Mouse (Mus musculus): ENCODE data around the gene Slc44a5. TPM values are rescaled to one million over a fixed set of nuclear protein-coding genes. Genes with fewer than 3 reads are reported as not detected.
"Not testable (repeated sequence)": the region's sequence is repeated elsewhere in the genome, so short reads cannot be mapped to it uniquely, and the experiment has no call there.

Slc44a5 gene
- polyA plus RNA-seq, 1 experiment = not detected

DNA sequence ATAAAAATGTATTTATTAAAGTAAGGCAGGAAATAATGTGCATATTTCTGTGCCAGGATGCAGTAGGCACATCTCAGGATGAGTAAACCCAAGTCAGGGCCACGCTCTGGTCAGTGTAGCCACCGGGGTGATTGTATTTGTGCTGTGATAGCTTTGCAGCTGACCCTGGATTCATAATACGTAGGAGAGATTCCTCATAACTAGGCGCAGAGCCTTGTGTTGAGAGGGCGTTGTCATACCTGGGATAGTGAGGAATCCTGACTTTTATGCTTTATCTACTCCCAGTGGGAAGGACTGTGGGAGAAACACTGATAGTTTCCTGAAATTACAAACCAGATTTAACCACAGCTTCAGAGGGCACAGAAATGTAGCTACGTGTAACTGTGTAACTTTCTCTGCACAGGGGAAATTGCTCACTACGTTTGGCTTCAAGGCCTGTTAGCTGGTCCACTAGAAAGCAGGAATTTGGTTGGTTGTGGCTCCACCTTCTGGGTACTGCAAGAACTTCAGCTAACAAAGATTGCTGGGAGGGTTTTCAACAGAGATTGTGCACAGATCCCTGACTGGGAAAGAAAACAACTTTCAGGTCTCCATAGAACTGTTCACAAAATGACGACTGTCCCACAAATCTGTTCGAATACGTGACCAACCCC lies 253.0 kb downstream of the Slc44a5 start:
- H3K27ac ChIP-seq (replicated peaks; ENCODE audit: low read depth, low read length) = no peak overlapping the region
- H3K4me3 ChIP-seq (ENCODE audit: insufficient read depth, low read depth, low read length) = no peak overlapping the region
- H3K4me1 ChIP-seq (ENCODE audit: control insufficient read depth, insufficient read depth, insufficient read length, low read length) = no peaks in the 10 kb centered on the region

DNA sequence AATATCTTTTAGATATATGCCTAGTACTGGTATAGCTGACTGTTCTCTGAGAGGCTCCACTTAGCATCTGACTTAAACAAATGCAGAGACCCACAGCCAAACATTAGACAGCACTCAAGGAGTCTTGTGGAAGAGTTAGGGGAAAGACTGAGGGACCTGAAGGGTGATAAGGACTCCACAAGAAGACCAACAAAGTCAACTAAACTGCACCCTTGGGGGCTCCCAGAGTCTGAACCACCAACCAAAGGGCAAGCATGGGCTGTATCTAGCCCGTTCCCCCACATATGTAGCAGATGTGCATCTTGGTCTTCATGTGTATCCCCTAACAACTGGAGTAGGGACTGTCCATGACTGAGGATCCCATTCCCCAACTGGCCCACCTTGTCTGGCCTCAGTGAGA lies 271.7 kb downstream of the Slc44a5 start:
- no peak overlapping the region for H3K4me3 ChIP-seq (ENCODE audit: insufficient read depth, low read depth, low read length)
- no peak overlapping the region for H3K27ac ChIP-seq (replicated peaks; ENCODE audit: low read depth, low read length)
- no peaks in the 10 kb centered on the region for H3K4me1 ChIP-seq (ENCODE audit: control insufficient read depth, insufficient read depth, insufficient read length, low read length)

DNA sequence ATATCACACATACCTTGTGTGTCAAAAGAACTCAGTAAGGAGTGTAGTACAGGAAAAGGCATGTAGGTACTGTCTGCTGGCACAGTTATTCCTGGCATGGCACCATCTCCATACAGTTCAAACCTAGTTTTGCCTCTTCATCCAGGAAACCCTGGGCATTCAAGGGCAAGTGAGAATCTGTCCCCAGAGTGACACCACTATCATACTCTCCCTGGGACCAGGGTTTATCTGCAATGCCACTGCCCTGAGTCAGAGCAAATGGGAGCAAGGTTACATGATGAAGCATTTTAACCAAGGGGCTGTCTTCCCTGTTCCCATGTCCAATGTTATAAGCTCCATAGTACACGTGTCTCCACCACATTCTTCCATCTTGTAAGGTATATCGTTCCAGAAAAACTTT lies 278.2 kb downstream of the Slc44a5 start:
- Histone ChIP-seq H3K4me3 (ENCODE audit: insufficient read depth, low read depth, low read length) (no peak overlapping the region), H3K4me1 (ENCODE audit: control insufficient read depth, insufficient read depth, insufficient read length, low read length) (no peaks in the 10 kb centered on the region), H3K27ac (replicated peaks; ENCODE audit: low read depth, low read length) (no peak overlapping the region)

- Histone ChIP-seq H3K4me1 (ENCODE audit: control insufficient read depth, insufficient read depth, insufficient read length, low read length) (no peaks in the 10 kb centered on the region), H3K4me3 (ENCODE audit: insufficient read depth, low read depth, low read length) (no peak overlapping the region), H3K27ac (replicated peaks; ENCODE audit: low read depth, low read length) (no peak overlapping the region)
These were observed 279.0 kb downstream of the Slc44a5 start for GRCm38 (mm10) chr3:154252219-154252618.

GRCm38 (mm10) chr3:154254187-154254586 lies 281.0 kb downstream of the Slc44a5 start:
- not testable (repeated sequence) for H3K4me3 ChIP-seq (ENCODE audit: insufficient read depth, low read depth, low read length); H3K4me1 ChIP-seq (ENCODE audit: control insufficient read depth, insufficient read depth, insufficient read length, low read length); H3K27ac ChIP-seq (replicated peaks; ENCODE audit: low read depth, low read length)

GRCm38 (mm10) chr3:154257312-154257711 lies 284.1 kb downstream of the Slc44a5 start:
- no peaks in the 10 kb centered on the region for H3K4me1 ChIP-seq (ENCODE audit: control insufficient read depth, insufficient read depth, insufficient read length, low read length)

GRCm38 (mm10) chr3:154268313-154268712 lies 295.1 kb downstream of the Slc44a5 start:
- Histone ChIP-seq H3K4me3 (ENCODE audit: insufficient read depth, low read depth, low read length) (no peak overlapping the region), H3K4me1 (ENCODE audit: control insufficient read depth, insufficient read depth, insufficient read length, low read length) (no peaks in the 10 kb centered on the region), H3K27ac (replicated peaks; ENCODE audit: low read depth, low read length) (no peak overlapping the region)

More at GRCm38 (mm10) chr3:154257312-154257711, 284.1 kb downstream of the Slc44a5 start:
- no peak overlapping the region for H3K4me3 ChIP-seq (ENCODE audit: insufficient read depth, low read depth, low read length)
- no peak overlapping the region for H3K27ac ChIP-seq (replicated peaks; ENCODE audit: low read depth, low read length)

DNA sequence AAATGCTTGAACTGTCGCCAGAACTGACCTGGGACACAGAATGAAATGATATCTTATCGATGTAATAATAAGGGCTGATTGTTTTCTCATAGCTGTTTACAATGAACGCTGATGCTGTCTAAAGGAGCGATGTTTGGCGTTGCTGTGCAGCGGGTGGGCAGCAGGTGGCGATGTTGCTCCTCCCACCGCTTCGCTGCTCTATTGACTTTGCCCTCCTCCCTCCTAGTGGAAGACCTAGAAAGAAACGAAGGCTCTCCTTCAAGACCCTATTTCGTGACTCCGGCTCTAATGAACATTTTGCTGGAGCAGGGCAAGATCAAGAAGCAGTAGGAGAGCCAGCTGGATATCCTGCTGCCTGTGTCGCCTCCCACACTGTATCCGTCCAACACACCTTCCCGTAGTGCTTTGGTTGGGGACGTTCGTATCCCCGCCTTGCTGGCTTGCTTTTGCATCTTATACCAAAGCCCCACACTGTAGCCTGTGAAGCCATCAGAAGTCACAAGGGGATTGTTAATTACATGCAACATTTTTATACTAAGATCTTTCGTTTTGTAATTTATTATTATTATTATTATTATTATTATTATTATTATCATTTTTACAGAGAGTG lies 296.6 kb downstream of the Slc44a5 start:
- H3K4me1 ChIP-seq (ENCODE audit: control insufficient read depth, insufficient read depth, insufficient read length, low read length) = no peaks in the 10 kb centered on the region
- no peak overlapping the region for H3K4me3 ChIP-seq (ENCODE audit: insufficient read depth, low read depth, low read length)

DNA sequence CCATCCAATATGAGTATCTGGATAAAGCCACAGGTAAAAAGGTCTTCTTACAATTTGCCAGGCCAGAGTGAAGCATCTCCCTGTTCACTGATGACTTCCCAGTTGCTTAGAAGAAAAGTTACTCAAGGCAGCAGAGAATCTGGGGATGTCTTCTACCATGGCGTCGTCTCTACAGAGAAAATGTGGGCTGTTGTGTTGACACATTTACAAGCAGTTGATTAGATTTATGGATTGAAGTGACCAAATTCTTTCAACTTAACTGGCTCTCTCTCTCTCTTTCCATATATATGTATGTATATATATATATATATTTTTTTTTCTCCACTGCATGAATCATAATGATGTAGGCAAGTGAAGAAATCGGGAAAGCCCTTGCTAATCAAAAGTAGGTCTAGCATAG lies 301.4 kb downstream of the Slc44a5 start:
- no peak overlapping the region for H3K27ac ChIP-seq (replicated peaks; ENCODE audit: low read depth, low read length)
- H3K4me1 ChIP-seq (ENCODE audit: control insufficient read depth, insufficient read depth, insufficient read length, low read length) = no peaks in the 10 kb centered on the region
- no peak overlapping the region for H3K4me3 ChIP-seq (ENCODE audit: insufficient read depth, low read depth, low read length)

More for the DNA sequence above, 296.6 kb downstream of the Slc44a5 start:
- H3K27ac ChIP-seq (replicated peaks; ENCODE audit: low read depth, low read length) = no peak overlapping the region

DNA sequence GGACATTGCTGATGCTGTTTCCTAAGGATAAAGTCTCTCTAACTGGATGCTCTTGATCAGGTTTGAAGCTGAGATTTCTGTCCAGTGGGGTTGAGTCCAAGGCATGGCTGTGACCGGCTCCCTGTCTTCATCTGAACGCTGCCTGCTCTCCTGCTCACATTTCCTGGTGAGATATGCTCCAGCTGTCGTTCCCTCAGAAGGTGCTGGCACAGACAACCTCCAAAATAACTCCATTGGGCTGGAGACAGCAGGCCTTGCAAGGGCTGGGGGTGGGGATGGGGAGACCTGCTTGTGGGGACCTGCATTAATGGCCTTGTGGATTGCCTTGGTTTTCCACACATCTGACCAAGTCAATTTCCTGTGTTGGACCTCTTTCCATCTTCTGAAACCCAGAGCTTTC lies 311.0 kb downstream of the Slc44a5 start:
- Histone ChIP-seq H3K4me3 (ENCODE audit: insufficient read depth, low read depth, low read length) (no peak overlapping the region), H3K4me1 (ENCODE audit: control insufficient read depth, insufficient read depth, insufficient read length, low read length) (no peaks in the 10 kb centered on the region), H3K27ac (replicated peaks; ENCODE audit: low read depth, low read length) (no peak overlapping the region)

DNA sequence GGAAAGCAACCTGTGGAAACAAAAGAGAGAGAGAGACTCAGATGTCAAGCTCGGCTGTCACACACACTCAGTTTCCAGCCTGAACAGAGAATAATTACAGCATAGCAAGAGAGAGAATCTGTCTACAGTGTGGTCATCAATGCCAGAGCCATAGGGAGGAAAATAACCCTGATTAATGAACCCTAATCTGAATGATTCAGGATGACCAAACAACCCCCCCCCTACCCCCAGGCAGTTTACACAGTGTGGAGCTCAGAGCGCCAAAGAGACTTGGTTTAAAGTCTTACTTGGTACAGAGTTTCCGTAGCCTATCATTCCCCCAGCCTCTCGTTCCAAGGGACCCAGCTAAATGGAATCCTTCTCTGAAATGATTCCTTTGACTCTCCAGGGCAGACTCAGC lies 312.1 kb downstream of the Slc44a5 start:
- H3K4me3 ChIP-seq (ENCODE audit: insufficient read depth, low read depth, low read length) = no peak overlapping the region
- H3K27ac ChIP-seq (replicated peaks; ENCODE audit: low read depth, low read length) = no peak overlapping the region
- H3K4me1 ChIP-seq (ENCODE audit: control insufficient read depth, insufficient read depth, insufficient read length, low read length) = no peaks in the 10 kb centered on the region

GRCm38 (mm10) chr3:154287217-154287616 lies 314.0 kb downstream of the Slc44a5 start:
- no peak overlapping the region for H3K27ac ChIP-seq (replicated peaks; ENCODE audit: low read depth, low read length)
- no peak overlapping the region for H3K4me3 ChIP-seq (ENCODE audit: insufficient read depth, low read depth, low read length)

GRCm38 (mm10) chr3:154288429-154289069 lies 315.3 kb downstream of the Slc44a5 start:
- Histone ChIP-seq H3K4me1 (ENCODE audit: control insufficient read depth, insufficient read depth, insufficient read length, low read length) (no peaks in the 10 kb centered on the region), H3K27ac (replicated peaks; ENCODE audit: low read depth, low read length) (no peak overlapping the region)

More at GRCm38 (mm10) chr3:154287217-154287616, 314.0 kb downstream of the Slc44a5 start:
- no peaks in the 10 kb centered on the region for H3K4me1 ChIP-seq (ENCODE audit: control insufficient read depth, insufficient read depth, insufficient read length, low read length)

GRCm38 (mm10) chr3:154290351-154290750 lies 317.1 kb downstream of the Slc44a5 start:
- Histone ChIP-seq H3K4me1 (ENCODE audit: control insufficient read depth, insufficient read depth, insufficient read length, low read length) (no peaks in the 10 kb centered on the region), H3K27ac (replicated peaks; ENCODE audit: low read depth, low read length) (no peak overlapping the region), H3K4me3 (ENCODE audit: insufficient read depth, low read depth, low read length) (no peak overlapping the region)

More at GRCm38 (mm10) chr3:154288429-154289069, 315.3 kb downstream of the Slc44a5 start:
- H3K4me3 ChIP-seq (ENCODE audit: insufficient read depth, low read depth, low read length) = no peak overlapping the region

DNA sequence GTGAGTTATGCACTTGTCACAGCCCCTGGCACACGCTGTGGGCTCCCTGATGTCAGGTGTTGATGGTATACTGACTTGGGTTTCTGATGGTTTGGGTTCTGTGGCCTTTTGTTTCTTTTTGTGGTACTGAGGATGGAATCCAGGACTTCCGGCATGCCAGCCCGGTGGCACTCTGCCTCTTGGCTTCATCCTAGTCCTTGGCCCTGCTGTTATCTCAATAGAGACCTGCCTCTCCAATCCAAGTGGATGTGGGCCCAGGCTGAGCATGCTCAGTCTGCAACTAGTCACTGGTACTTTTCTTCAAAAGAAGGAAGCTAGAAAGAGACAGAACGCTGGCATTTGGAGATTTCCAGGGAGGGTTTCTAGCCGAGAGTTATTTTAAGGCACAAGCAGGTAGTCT lies 318.9 kb downstream of the Slc44a5 start:
- H3K27ac ChIP-seq (replicated peaks; ENCODE audit: low read depth, low read length) = no peak overlapping the region
- H3K4me1 ChIP-seq (ENCODE audit: control insufficient read depth, insufficient read depth, insufficient read length, low read length) = no peaks in the 10 kb centered on the region
- no peak overlapping the region for H3K4me3 ChIP-seq (ENCODE audit: insufficient read depth, low read depth, low read length)
